Mouse (Mus musculus) forebrain, postnatal 0 days (tissue): ENCODE data around the gene Snx11. TPM values are rescaled to one million over a fixed set of nuclear protein-coding genes. Genes with fewer than 3 reads are reported as not detected.
A peak's percentile ranks its signal among the peaks of the same experiment; 100 is the strongest.

Source experiments
- ATAC-seq: fragments of 200-750 bp; cut with Nextera tagmentation; 2 replicates; pipeline ENCODE4 v1.8.0; 2017; ENCODE audit warnings: mild to moderate bottlenecking, moderate library complexity
- DNase-seq: peaks from one replicate; pipeline ENCODE4 v3.0.0-alpha.2; 2015
- H3K27ac ChIP-seq: fragments of 300-500 bp; sonication (generic); 2 replicates; pipeline ENCODE4 v1.5.1; 2014; ENCODE audit warnings: low read depth, mild to moderate bottlenecking, antibody characterized with exemption, low read length, moderate library complexity, mixed read lengths
- H3K27me3 ChIP-seq: fragments of 300-500 bp; sonication (generic); 2 replicates; pipeline ENCODE4 v1.6.1; 2014; ENCODE audit warnings: mild to moderate bottlenecking, low read length, mixed read lengths; ENCODE audit not compliant: insufficient read depth
- H3K36me3 ChIP-seq: fragments of 300-500 bp; sonication (generic); 2 replicates; pipeline ENCODE4 v1.6.1; 2014; ENCODE audit warnings: mild to moderate bottlenecking, moderate library complexity; ENCODE audit not compliant: insufficient read depth
- H3K4me1 ChIP-seq: fragments of 300-500 bp; sonication (generic); 2 replicates; pipeline ENCODE4 v1.6.1; 2014; ENCODE audit warnings: antibody characterized with exemption; ENCODE audit not compliant: insufficient read depth
- H3K4me2 ChIP-seq: fragments of 300-500 bp; sonication (generic); 2 replicates; pipeline ENCODE4 v1.6.1; 2014; ENCODE audit warnings: low read depth, mild to moderate bottlenecking, moderate library complexity
- H3K4me3 ChIP-seq: fragments of 300-500 bp; sonication (generic); 2 replicates; pipeline ENCODE4 v1.5.1; 2014; ENCODE audit warnings: low read depth, low read length, mixed read lengths
- H3K9ac ChIP-seq: fragments of 300-500 bp; sonication (generic); 2 replicates; pipeline ENCODE4 v1.6.1; 2014; ENCODE audit warnings: mild to moderate bottlenecking
- H3K9me3 ChIP-seq: fragments of 300-500 bp; sonication (generic); 2 replicates; pipeline ENCODE4 v1.6.1; 2016; ENCODE audit warnings: low read length
- CTCF ChIP-seq: sonication (generic); IDR thresholded peaks from 2 replicates; pipeline ENCODE4 v1.5.1; 2016; ENCODE audit warnings: antibody characterized with exemption, control low read depth, low read depth
- WGBS: fragments of 180-500 bp; shearing (Covaris S2); extraction: QIAGEN DNeasy Blood & Tissue Kit; methylation state at CpG from one replicate; pipeline ENCODE4 v1.1.7; 2014; 5-methylcytosine and 5-hydroxymethylcytosine counted together
- polyA plus RNA-seq: library from polyadenylated mRNA; unstranded; fragments of >200 nt; fragmentation: Nextera tagmentation; extraction: Ambion mirVana; gene quantifications from 2 replicates; pipeline ENCODE4 v1.2.1, GENCODE M21; 2015
- total RNA-seq: library from RNA; depleted of rRNA; stranded (reverse); fragments of >200 nt; gene quantifications from 2 replicates; pipeline ENCODE4 v1.2.3, GENCODE M21; 2014

Gene Snx11
- total and polyA plus RNA-seq, 2 experiments from 2014 or later = 37.1 to 68.8 TPM

GRCm38 (mm10) chr11:96737673-96738471 is 39.5 kb downstream of the Snx11 start:
- H3K27ac ChIP-seq = no peak overlapping the region
- H3K4me2 ChIP-seq = no peak overlapping the region
- peaks cover 31% of the 10 kb centered on the region for H3K27me3 ChIP-seq
- no peaks in the 10 kb centered on the region; the same call in 1 of the 2 replicates for H3K4me1 ChIP-seq
- no peak overlapping the region for H3K4me3 ChIP-seq
- DNase-seq = no peak
- peak; percentile 48 for TF ChIP-seq CTCF
- no peaks in the 10 kb centered on the region for H3K36me3 ChIP-seq
- H3K9ac ChIP-seq = no peak overlapping the region
- no peaks in the 10 kb centered on the region for H3K9me3 ChIP-seq
- 69% methylated on average over 14 of the region's 14 CpGs for WGBS
- ATAC-seq = no peak

- TF ChIP-seq CTCF = no peak
- Histone ChIP-seq H3K27me3 (peaks cover 30% of the 10 kb centered on the region), H3K4me3 (peak overlapping the region; percentile 12), H3K27ac (no peak overlapping the region), H3K9ac (no peak overlapping the region), H3K4me2 (peak overlapping the region; percentile 33), H3K9me3 (no peaks in the 10 kb centered on the region), H3K36me3 (no peaks in the 10 kb centered on the region), H3K4me1 (no peaks in the 10 kb centered on the region)
- ATAC-seq = no peak
- no peak for DNase-seq
- WGBS = 18% methylated on average over 11 of the region's 11 CpGs
Measured at GRCm38 (mm10) chr11:96736361-96736760, 41.0 kb downstream of the Snx11 start.

GRCm38 (mm10) chr11:96735908-96736307 is 41.5 kb downstream of the Snx11 start:
- Histone ChIP-seq H3K4me3 (peak overlapping the region; percentile 12), H3K4me2 (peak overlapping the region; percentile 33), H3K36me3 (no peaks in the 10 kb centered on the region), H3K9ac (no peak overlapping the region; the same call in 1 of the 2 replicates), H3K4me1 (no peaks in the 10 kb centered on the region), H3K27ac (no peak overlapping the region), H3K27me3 (peaks cover 25% of the 10 kb centered on the region), H3K9me3 (no peaks in the 10 kb centered on the region)
- 2% methylated on average over 19 of the region's 19 CpGs for WGBS
- ATAC-seq (peak; percentile 84), DNase-seq (peak; percentile 77)
- TF ChIP-seq CTCF = peak; percentile 66

- Histone ChIP-seq H3K36me3 (no peaks in the 10 kb centered on the region), H3K4me2 (no peak overlapping the region), H3K27me3 (peaks cover 11% of the 10 kb centered on the region; the same call in 1 of the 2 replicates), H3K4me1 (no peaks in the 10 kb centered on the region), H3K4me3 (no peak overlapping the region), H3K9me3 (no peaks in the 10 kb centered on the region), H3K27ac (no peak overlapping the region), H3K9ac (no peak overlapping the region)
- TF ChIP-seq CTCF = no peak
- ATAC-seq (no peak), DNase-seq (no peak)
- WGBS = 54% methylated on average over 4 of the region's 4 CpGs
Measured at GRCm38 (mm10) chr11:96732657-96733056, 44.7 kb downstream of the Snx11 start.

GRCm38 (mm10) chr11:96730327-96730726 is 47.0 kb downstream of the Snx11 start:
- Histone ChIP-seq H3K9ac (no peak overlapping the region), H3K9me3 (no peaks in the 10 kb centered on the region), H3K4me1 (no peaks in the 10 kb centered on the region), H3K4me3 (no peak overlapping the region), H3K4me2 (no peak overlapping the region), H3K36me3 (no peaks in the 10 kb centered on the region), H3K27me3 (no peaks in the 10 kb centered on the region), H3K27ac (no peak overlapping the region)
- ATAC-seq (no peak; the same call in 1 of the 2 replicates), DNase-seq (peak; percentile 44)
- no peak for TF ChIP-seq CTCF
- WGBS = 42% methylated on average over 5 of the region's 5 CpGs

GRCm38 (mm10) chr11:96729462-96729861 is 47.9 kb downstream of the Snx11 start:
- H3K27ac ChIP-seq = no peak overlapping the region
- 10% methylated on average over 9 of the region's 9 CpGs for WGBS
- no peaks in the 10 kb centered on the region for H3K36me3 ChIP-seq
- H3K4me2 ChIP-seq = no peak overlapping the region
- H3K4me3 ChIP-seq = no peak overlapping the region
- ATAC-seq (peak; percentile 48; the same call in 1 of the 2 replicates), DNase-seq (peak; percentile 67)
- H3K4me1 ChIP-seq = no peaks in the 10 kb centered on the region
- H3K9me3 ChIP-seq = no peaks in the 10 kb centered on the region
- TF ChIP-seq CTCF = peak; percentile 55
- no peaks in the 10 kb centered on the region for H3K27me3 ChIP-seq
- H3K9ac ChIP-seq = no peak overlapping the region

- H3K4me2 ChIP-seq = no peak overlapping the region
- H3K36me3 ChIP-seq = no peaks in the 10 kb centered on the region
- no peaks in the 10 kb centered on the region for H3K27me3 ChIP-seq
- 74% methylated on average over 2 of the region's 2 CpGs for WGBS
- DNase-seq = no peak
- H3K4me1 ChIP-seq = no peaks in the 10 kb centered on the region
- TF ChIP-seq CTCF = no peak
- H3K27ac ChIP-seq = no peak overlapping the region
- no peak for ATAC-seq
- H3K4me3 ChIP-seq = no peak overlapping the region
- no peak overlapping the region for H3K9ac ChIP-seq
- H3K9me3 ChIP-seq = no peaks in the 10 kb centered on the region
Measured at GRCm38 (mm10) chr11:96728577-96728976, 48.8 kb downstream of the Snx11 start.
